Mouse (Mus musculus) brain, embryonic 14.5 days (tissue): ENCODE results near the gene Pigf.
A peak's percentile ranks its signal among the peaks of the same experiment; 100 is the strongest.

Experiments
- CTCF ChIP-seq: fragments of 200-500 bp; IDR thresholded peaks from 2 replicates; pipeline ENCODE4 v1.5.1; 2012; ENCODE audit warnings: inconsistent platforms, mild to moderate bottlenecking, moderate library complexity, borderline replicate concordance; ENCODE audit not compliant: insufficient read depth, insufficient read length; ENCODE audit errors: extremely low read depth
- POLR2A ChIP-seq: fragments of 200-500 bp; IDR thresholded peaks from 2 replicates; pipeline ENCODE4 v1.6.1; 2012; ENCODE audit warnings: mild to moderate bottlenecking, inconsistent platforms, borderline replicate concordance; ENCODE audit not compliant: poor library complexity, insufficient read depth, insufficient read length, severe bottlenecking; ENCODE audit errors: extremely low read depth

- TF ChIP-seq POLR2A: no peak
- TF ChIP-seq CTCF: peak; percentile 100
These were observed 19.2 kb upstream of the Pigf start for GRCm38 (mm10) chr17:87044364-87044763.
